Mouse (Mus musculus) hindbrain, postnatal 0 days (tissue): ENCODE results near the gene Dnajc27. TPM values are rescaled to one million over a fixed set of nuclear protein-coding genes. Genes with fewer than 3 reads are reported as not detected.

ENCODE experiments used
- ATAC-seq: fragments of 200-750 bp; cut with Nextera tagmentation; 2 replicates; pipeline ENCODE4 v1.8.0; 2017; ENCODE audit warnings: mild to moderate bottlenecking, moderate TSS enrichment, moderate library complexity
- DNase-seq: peaks from one replicate; pipeline ENCODE4 v3.0.0-alpha.2; 2015; ENCODE audit warnings: low spot score
- H3K27ac ChIP-seq: fragments of 300-500 bp; sonication (generic); 2 replicates; pipeline ENCODE4 v1.5.1; 2014; ENCODE audit warnings: mild to moderate bottlenecking
- H3K27me3 ChIP-seq: fragments of 300-500 bp; sonication (generic); 2 replicates; pipeline ENCODE4 v1.6.1; 2014; ENCODE audit warnings: low read length, mixed read lengths; ENCODE audit not compliant: insufficient read depth
- H3K36me3 ChIP-seq: fragments of 300-500 bp; sonication (generic); 2 replicates; pipeline ENCODE4 v1.6.1; 2014; ENCODE audit warnings: low read length, mixed read lengths; ENCODE audit not compliant: insufficient read depth
- H3K4me1 ChIP-seq: fragments of 300-500 bp; sonication (generic); 2 replicates; pipeline ENCODE4 v1.6.1; 2014; ENCODE audit warnings: antibody characterized with exemption, low read length, mixed read lengths; ENCODE audit not compliant: insufficient read depth
- H3K4me2 ChIP-seq: fragments of 300-500 bp; sonication (generic); 2 replicates; pipeline ENCODE4 v1.6.1; 2014; ENCODE audit warnings: low read depth, mild to moderate bottlenecking, low read length, moderate library complexity, mixed read lengths
- H3K4me3 ChIP-seq: fragments of 300-500 bp; sonication (generic); 2 replicates; pipeline ENCODE4 v1.5.1; 2014; ENCODE audit warnings: low read length
- H3K9ac ChIP-seq: fragments of 300-500 bp; sonication (generic); replicated peaks from 2 replicates; pipeline ENCODE4 v1.6.1; 2014; ENCODE audit warnings: mild to moderate bottlenecking, low read length, moderate library complexity, mixed read lengths
- H3K9me3 ChIP-seq: fragments of 300-500 bp; sonication (generic); 2 replicates; pipeline ENCODE4 v1.6.1; 2016; ENCODE audit warnings: low read length, mixed read lengths
- CTCF ChIP-seq: IDR thresholded peaks from 2 replicates; pipeline ENCODE4 v1.5.1; 2016; ENCODE audit warnings: antibody characterized with exemption, control low read depth, low read depth
- WGBS: fragments of 180-500 bp; shearing (Covaris S2); extraction: QIAGEN DNeasy Blood & Tissue Kit; methylation state at CpG from one replicate; pipeline ENCODE4 v1.1.7; 2014; 5-methylcytosine and 5-hydroxymethylcytosine counted together
- polyA plus RNA-seq: library from polyadenylated mRNA; unstranded; fragments of >200 nt; fragmentation: Nextera tagmentation; extraction: Ambion mirVana; gene quantifications from 2 replicates; pipeline ENCODE4 v1.2.1, GENCODE M21; 2015
- total RNA-seq: library from RNA; depleted of rRNA; stranded (reverse); fragments of >200 nt; gene quantifications from 2 replicates; pipeline ENCODE4 v1.2.3, GENCODE M21; 2014

The Dnajc27 gene
- total and polyA plus RNA-seq, 2 experiments from 2014 or later = 25.2 to 49.5 TPM

- H3K9ac ChIP-seq = no peak overlapping the region
- no peak for TF ChIP-seq CTCF
- H3K9me3 ChIP-seq = no peaks in the 10 kb centered on the region
- H3K4me2 ChIP-seq = no peak overlapping the region
- no peaks in the 10 kb centered on the region for H3K27me3 ChIP-seq
- no peak for ATAC-seq
- no peaks in the 10 kb centered on the region for H3K4me1 ChIP-seq
- H3K4me3 ChIP-seq = no peak overlapping the region
- no peak for DNase-seq
- H3K36me3 ChIP-seq = no peaks in the 10 kb centered on the region
- no peak overlapping the region for H3K27ac ChIP-seq
- WGBS = 96% methylated on average over 2 of the region's 2 CpGs
Measured at GRCm38 (mm10) chr12:4065498-4065897, 16.9 kb upstream of the Dnajc27 start.

- Histone ChIP-seq H3K27me3 (no peaks in the 10 kb centered on the region), H3K9me3 (no peaks in the 10 kb centered on the region), H3K36me3 (no peaks in the 10 kb centered on the region), H3K4me1 (no peaks in the 10 kb centered on the region), H3K27ac (no peak overlapping the region), H3K9ac (no peak overlapping the region), H3K4me2 (no peak overlapping the region), H3K4me3 (no peak overlapping the region)
- ATAC-seq (no peak), DNase-seq (no peak)
- TF ChIP-seq CTCF = no peak
- WGBS = 76% methylated on average over 8 of the region's 8 CpGs
Measured at GRCm38 (mm10) chr12:4065944-4066343, 16.4 kb upstream of the Dnajc27 start.

- ATAC-seq = no peak
- Histone ChIP-seq H3K4me2 (no peak overlapping the region), H3K27me3 (no peaks in the 10 kb centered on the region), H3K9ac (no peak overlapping the region), H3K4me3 (no peak overlapping the region), H3K9me3 (no peaks in the 10 kb centered on the region), H3K4me1 (no peaks in the 10 kb centered on the region), H3K36me3 (no peaks in the 10 kb centered on the region), H3K27ac (no peak overlapping the region)
- WGBS = 72% methylated on average over 6 of the region's 6 CpGs
- DNase-seq = no peak
- TF ChIP-seq CTCF = no peak
Measured at GRCm38 (mm10) chr12:4066681-4067459, 15.5 kb upstream of the Dnajc27 start.

GRCm38 (mm10) chr12:4068551-4068950, 13.8 kb upstream of the Dnajc27 start:
- Histone ChIP-seq H3K27ac (no peak overlapping the region), H3K9me3 (no peaks in the 10 kb centered on the region), H3K9ac (no peak overlapping the region), H3K4me1 (no peaks in the 10 kb centered on the region), H3K36me3 (no peaks in the 10 kb centered on the region), H3K4me3 (no peak overlapping the region), H3K27me3 (no peaks in the 10 kb centered on the region), H3K4me2 (no peak overlapping the region)
- 83% methylated on average over 4 of the region's 4 CpGs for WGBS
- no peak for TF ChIP-seq CTCF
- ATAC-seq = no peak
- no peak for DNase-seq

- TF ChIP-seq CTCF = no peak
- DNase-seq (no peak), ATAC-seq (no peak)
- Histone ChIP-seq H3K27ac (no peak overlapping the region), H3K36me3 (no peaks in the 10 kb centered on the region), H3K4me2 (no peak overlapping the region), H3K9ac (no peak overlapping the region), H3K9me3 (no peaks in the 10 kb centered on the region), H3K27me3 (no peaks in the 10 kb centered on the region), H3K4me1 (no peaks in the 10 kb centered on the region), H3K4me3 (no peak overlapping the region)
- 85% methylated on average over 9 of the region's 9 CpGs for WGBS
Measured at GRCm38 (mm10) chr12:4071671-4072070, 10.7 kb upstream of the Dnajc27 start.

GRCm38 (mm10) chr12:4075407-4075806, 7.0 kb upstream of the Dnajc27 start:
- 37% methylated on average over 8 of the region's 8 CpGs for WGBS
- Histone ChIP-seq H3K4me3 (no peak overlapping the region), H3K27me3 (no peaks in the 10 kb centered on the region), H3K4me1 (no peaks in the 10 kb centered on the region), H3K4me2 (no peak overlapping the region), H3K9ac (no peak overlapping the region), H3K9me3 (no peaks in the 10 kb centered on the region), H3K36me3 (no peaks in the 10 kb centered on the region), H3K27ac (no peak overlapping the region)
- DNase-seq (no peak), ATAC-seq (no peak)
- TF ChIP-seq CTCF = no peak

- H3K36me3 ChIP-seq = no peaks in the 10 kb centered on the region
- H3K4me2 ChIP-seq = no peak overlapping the region
- H3K27me3 ChIP-seq = no peaks in the 10 kb centered on the region
- no peak overlapping the region for H3K4me3 ChIP-seq
- DNase-seq (no peak), ATAC-seq (no peak)
- no peak for TF ChIP-seq CTCF
- no peak overlapping the region for H3K27ac ChIP-seq
- no peaks in the 10 kb centered on the region for H3K4me1 ChIP-seq
- H3K9ac ChIP-seq = no peak overlapping the region
- H3K9me3 ChIP-seq = no peaks in the 10 kb centered on the region
Measured at GRCm38 (mm10) chr12:4076383-4076782, 6.0 kb upstream of the Dnajc27 start.
